Mouse (Mus musculus): Measurements from ENCODE around the gene Gucy2f. TPM values are rescaled to one million over a fixed set of nuclear protein-coding genes. Genes with fewer than 3 reads are reported as not detected.

Gene Gucy2f
- polyA plus RNA-seq, 1 experiment from 2014 or later: not detected

DNA sequence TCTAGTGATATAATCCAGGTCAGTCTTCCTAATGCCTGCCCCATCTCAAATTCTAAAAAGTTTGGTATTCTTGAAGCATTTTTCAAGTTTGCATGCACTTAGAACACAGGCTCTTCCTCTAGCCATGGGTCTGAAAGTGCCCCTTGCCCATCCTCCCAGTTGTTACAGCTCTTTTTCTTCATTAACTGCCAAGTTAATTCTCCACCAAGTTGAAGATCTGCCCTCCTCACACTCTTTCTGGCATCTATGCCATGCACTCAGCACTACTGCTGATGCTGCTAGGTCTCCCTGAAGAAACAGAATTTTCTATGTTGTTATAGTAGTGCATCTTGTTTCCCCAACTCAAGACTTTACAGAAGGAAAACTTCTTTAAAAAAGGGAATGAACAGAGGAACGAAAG lies 1.2 kb downstream of the Gucy2f start:
- Histone ChIP-seq H3K27me3 (ENCODE audit: control insufficient read depth, insufficient read depth, low read length) (no peaks in the 10 kb centered on the region), H3K9me3 (replicated peaks; ENCODE audit: control insufficient read depth, low read length) (no peaks in the 10 kb centered on the region), H3K27ac (ENCODE audit: low read length) (no peak overlapping the region), H3K4me3 (ENCODE audit: low read length) (no peak overlapping the region), H3K4me1 (ENCODE audit: control insufficient read depth, insufficient read depth, low read length) (no peaks in the 10 kb centered on the region), H3K9ac (ENCODE audit: low read length) (no peak overlapping the region), H3K36me3 (ENCODE audit: control insufficient read depth, insufficient read depth) (no peaks in the 10 kb centered on the region), H3K4me2 (ENCODE audit: low read depth, low read length) (no peak overlapping the region)
- no peak for ATAC-seq (replicated peaks; ENCODE audit: extremely low read depth, insufficient read depth, low FRiP score)
- WGBS: 68% methylated on average over 1 of the region's 1 CpGs

DNA sequence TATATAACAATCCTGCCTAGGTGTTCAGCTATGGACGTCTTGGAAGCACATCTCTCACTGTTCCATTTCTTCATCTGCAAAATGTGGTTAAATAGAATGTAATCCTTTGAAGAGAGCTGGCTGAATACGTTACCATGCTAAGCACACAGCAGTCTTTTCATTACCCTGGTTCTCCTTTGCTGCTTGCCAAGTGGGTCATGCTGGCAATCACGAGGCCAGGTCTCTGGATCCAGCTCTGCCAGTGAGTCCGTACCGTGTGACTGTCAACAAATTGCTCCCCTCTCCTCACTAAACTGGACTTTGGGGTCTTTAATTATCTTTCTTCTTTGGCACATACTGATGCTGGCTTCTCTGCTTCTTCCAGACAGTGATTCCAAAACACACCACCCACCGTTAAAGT lies 2.3 kb downstream of the Gucy2f start:
- ATAC-seq (replicated peaks; ENCODE audit: extremely low read depth, insufficient read depth, low FRiP score): no peak
- Histone ChIP-seq H3K4me1 (ENCODE audit: control insufficient read depth, insufficient read depth, low read length) (no peaks in the 10 kb centered on the region), H3K27ac (ENCODE audit: low read length) (no peak overlapping the region), H3K4me3 (ENCODE audit: low read length) (no peak overlapping the region), H3K36me3 (ENCODE audit: control insufficient read depth, insufficient read depth) (no peaks in the 10 kb centered on the region), H3K27me3 (ENCODE audit: control insufficient read depth, insufficient read depth, low read length) (no peaks in the 10 kb centered on the region), H3K4me2 (ENCODE audit: low read depth, low read length) (no peak overlapping the region), H3K9ac (ENCODE audit: low read length) (no peak overlapping the region), H3K9me3 (replicated peaks; ENCODE audit: control insufficient read depth, low read length) (no peaks in the 10 kb centered on the region)
- 64% methylated on average over 6 of the region's 6 CpGs for WGBS

DNA sequence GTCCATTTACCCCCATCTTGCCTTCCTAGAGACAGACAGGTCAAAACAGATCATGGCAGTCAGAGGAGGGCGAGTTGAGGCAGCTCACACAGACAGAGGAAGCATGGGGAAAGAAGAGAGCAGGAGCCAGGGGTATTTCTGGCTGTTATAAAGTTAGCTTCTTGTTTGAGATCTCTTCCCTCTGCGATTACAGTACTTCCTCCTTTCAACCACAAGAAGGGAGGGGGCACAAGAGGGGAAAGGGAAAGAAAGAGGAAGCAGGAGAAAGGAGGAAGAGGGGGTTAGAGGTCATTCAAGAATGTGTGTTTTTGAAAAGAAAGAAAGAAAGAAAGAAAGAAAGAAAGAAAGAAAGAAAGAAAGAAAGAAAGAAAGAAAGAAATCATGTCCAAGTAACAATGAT lies 6.4 kb downstream of the Gucy2f start:
- no peak overlapping the region for H3K4me2 ChIP-seq (ENCODE audit: low read depth, low read length)
- ATAC-seq (replicated peaks; ENCODE audit: extremely low read depth, insufficient read depth, low FRiP score): no peak
- H3K27me3 ChIP-seq (ENCODE audit: control insufficient read depth, insufficient read depth, low read length): peaks cover 1% of the 10 kb centered on the region
- WGBS: 74% methylated on average over 2 of the region's 2 CpGs
- no peak overlapping the region for H3K9ac ChIP-seq (ENCODE audit: low read length)
- H3K36me3 ChIP-seq (ENCODE audit: control insufficient read depth, insufficient read depth): no peaks in the 10 kb centered on the region
- no peaks in the 10 kb centered on the region for H3K4me1 ChIP-seq (ENCODE audit: control insufficient read depth, insufficient read depth, low read length)
- H3K9me3 ChIP-seq (replicated peaks; ENCODE audit: control insufficient read depth, low read length): no peaks in the 10 kb centered on the region
- no peak overlapping the region for H3K4me3 ChIP-seq (ENCODE audit: low read length)
- H3K27ac ChIP-seq (ENCODE audit: low read length): no peak overlapping the region

DNA sequence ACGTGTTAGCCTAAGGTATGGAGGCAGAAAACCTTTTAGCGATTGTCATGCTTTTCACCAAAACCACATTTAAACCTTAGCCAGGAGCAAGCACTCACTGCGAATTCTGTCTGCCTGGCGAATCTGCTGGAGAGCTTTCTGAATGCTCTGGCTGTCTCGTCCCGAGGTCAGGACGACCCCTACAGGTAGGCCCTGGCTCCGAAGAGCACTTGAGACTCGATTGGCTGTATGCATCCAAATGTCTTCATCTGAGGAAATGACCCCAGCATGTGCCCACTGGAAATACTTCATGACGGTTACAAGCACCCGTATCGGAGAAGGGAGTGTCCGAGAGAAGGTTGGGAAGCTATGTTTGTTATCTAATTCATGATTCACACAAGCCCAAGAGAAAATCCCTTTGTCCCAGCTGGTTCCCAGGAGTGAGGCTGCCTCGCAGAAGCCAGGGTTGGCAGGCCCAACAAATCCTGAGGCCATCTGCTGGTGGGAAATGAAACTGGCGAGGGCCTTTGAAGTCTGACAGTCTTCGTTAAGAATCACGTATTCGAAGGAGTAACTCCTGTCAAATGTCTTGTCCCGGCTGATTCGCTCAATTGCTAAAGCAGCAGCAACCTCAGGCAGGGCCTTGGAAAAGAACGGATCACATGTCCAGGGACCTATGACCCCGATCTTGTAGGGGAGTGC lies 7.6 kb downstream of the Gucy2f start:
- H3K4me1 ChIP-seq (ENCODE audit: control insufficient read depth, insufficient read depth, low read length): no peaks in the 10 kb centered on the region
- H3K27ac ChIP-seq (ENCODE audit: low read length): no peak overlapping the region
- ATAC-seq (replicated peaks; ENCODE audit: extremely low read depth, insufficient read depth, low FRiP score): no peak
- 32% methylated on average over 22 of the region's 22 CpGs for WGBS
- peak overlapping the region; percentile 29; the same call in 1 of the 2 replicates for H3K4me2 ChIP-seq (ENCODE audit: low read depth, low read length)
- no peaks in the 10 kb centered on the region for H3K36me3 ChIP-seq (ENCODE audit: control insufficient read depth, insufficient read depth)
- H3K4me3 ChIP-seq (ENCODE audit: low read length): no peak overlapping the region
- H3K9ac ChIP-seq (ENCODE audit: low read length): no peak overlapping the region
- no peaks in the 10 kb centered on the region for H3K9me3 ChIP-seq (replicated peaks; ENCODE audit: control insufficient read depth, low read length)
- peaks cover 3% of the 10 kb centered on the region for H3K27me3 ChIP-seq (ENCODE audit: control insufficient read depth, insufficient read depth, low read length)

DNA sequence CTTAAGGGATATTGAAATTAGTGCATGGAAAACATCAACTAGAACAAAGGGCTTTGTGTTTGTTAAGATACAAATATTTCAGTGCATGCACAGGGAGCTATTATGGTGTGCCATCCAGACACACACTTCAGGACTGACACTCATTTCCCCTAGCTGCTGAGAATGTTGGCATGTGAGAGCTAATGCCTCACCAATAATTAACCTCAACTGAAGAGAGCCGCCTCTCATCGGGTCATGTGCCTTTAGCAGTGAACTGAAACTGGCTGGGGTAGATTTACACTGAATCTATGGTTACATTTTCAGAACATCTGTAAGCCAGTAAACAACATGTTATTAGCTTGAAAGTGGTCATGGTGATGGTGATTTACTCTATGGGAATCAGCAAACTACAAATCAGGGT lies 14.7 kb downstream of the Gucy2f start:
- Histone ChIP-seq H3K27me3 (ENCODE audit: control insufficient read depth, insufficient read depth, low read length) (peaks cover 3% of the 10 kb centered on the region), H3K4me1 (ENCODE audit: control insufficient read depth, insufficient read depth, low read length) (no peaks in the 10 kb centered on the region), H3K27ac (ENCODE audit: low read length) (no peak overlapping the region), H3K9ac (ENCODE audit: low read length) (no peak overlapping the region), H3K4me2 (ENCODE audit: low read depth, low read length) (no peak overlapping the region), H3K36me3 (ENCODE audit: control insufficient read depth, insufficient read depth) (no peaks in the 10 kb centered on the region), H3K4me3 (ENCODE audit: low read length) (no peak overlapping the region), H3K9me3 (replicated peaks; ENCODE audit: control insufficient read depth, low read length) (no peaks in the 10 kb centered on the region)
- ATAC-seq (replicated peaks; ENCODE audit: extremely low read depth, insufficient read depth, low FRiP score): no peak
- 73% methylated on average over 2 of the region's 2 CpGs for WGBS

DNA sequence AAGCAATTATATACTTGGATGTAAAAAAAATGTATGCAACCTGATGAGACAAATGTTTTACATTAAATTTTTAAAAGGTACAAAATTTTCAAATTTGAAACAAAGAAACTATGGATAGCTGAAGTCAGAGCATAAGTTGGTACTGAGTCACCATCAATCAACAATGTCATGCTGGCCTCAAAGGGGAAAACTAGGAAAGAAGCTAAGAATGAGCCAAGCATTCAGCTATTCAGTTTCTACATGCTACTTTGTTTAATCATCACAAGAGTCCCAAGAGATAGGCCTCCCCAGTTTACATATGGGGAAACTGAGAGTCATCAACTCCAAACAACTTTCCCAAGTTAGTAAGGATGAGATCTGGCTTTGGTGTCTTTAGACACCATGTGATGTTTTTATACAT lies 19.8 kb downstream of the Gucy2f start:
- Histone ChIP-seq H3K4me2 (ENCODE audit: low read depth, low read length) (no peak overlapping the region), H3K9me3 (replicated peaks; ENCODE audit: control insufficient read depth, low read length) (no peaks in the 10 kb centered on the region), H3K4me3 (ENCODE audit: low read length) (no peak overlapping the region), H3K4me1 (ENCODE audit: control insufficient read depth, insufficient read depth, low read length) (no peaks in the 10 kb centered on the region), H3K27ac (ENCODE audit: low read length) (no peak overlapping the region), H3K36me3 (ENCODE audit: control insufficient read depth, insufficient read depth) (no peaks in the 10 kb centered on the region), H3K9ac (ENCODE audit: low read length) (no peak overlapping the region), H3K27me3 (ENCODE audit: control insufficient read depth, insufficient read depth, low read length) (no peaks in the 10 kb centered on the region)
- ATAC-seq (replicated peaks; ENCODE audit: extremely low read depth, insufficient read depth, low FRiP score): no peak

DNA sequence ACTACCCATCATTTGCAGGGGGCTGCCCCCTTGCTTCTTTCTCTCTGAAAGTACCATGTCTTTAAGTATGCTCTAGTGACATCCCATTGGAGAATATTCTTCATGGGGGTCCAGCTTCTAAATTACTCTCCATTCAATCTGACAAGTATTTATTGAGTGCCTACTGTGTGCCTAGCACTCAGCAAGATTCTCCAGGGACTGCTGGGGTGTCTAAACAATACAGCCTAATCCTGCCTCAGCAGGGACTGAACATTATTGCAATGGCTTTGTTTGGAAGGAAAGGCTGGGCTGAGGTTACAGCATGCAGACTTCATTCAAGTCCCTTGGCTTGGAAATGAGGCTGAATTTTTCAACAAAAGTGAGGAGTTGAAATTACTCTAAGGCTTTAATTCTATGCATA lies 81.0 kb downstream of the Gucy2f start:
- Histone ChIP-seq H3K9ac (ENCODE audit: low read length) (no peak overlapping the region), H3K4me1 (ENCODE audit: control insufficient read depth, insufficient read depth, low read length) (no peaks in the 10 kb centered on the region), H3K9me3 (replicated peaks; ENCODE audit: control insufficient read depth, low read length) (no peaks in the 10 kb centered on the region), H3K36me3 (ENCODE audit: control insufficient read depth, insufficient read depth) (no peaks in the 10 kb centered on the region), H3K27me3 (ENCODE audit: control insufficient read depth, insufficient read depth, low read length) (no peaks in the 10 kb centered on the region), H3K27ac (ENCODE audit: low read length) (no peak overlapping the region), H3K4me2 (ENCODE audit: low read depth, low read length) (no peak overlapping the region), H3K4me3 (ENCODE audit: low read length) (no peak overlapping the region)
- no peak for ATAC-seq (replicated peaks; ENCODE audit: extremely low read depth, insufficient read depth, low FRiP score)

DNA sequence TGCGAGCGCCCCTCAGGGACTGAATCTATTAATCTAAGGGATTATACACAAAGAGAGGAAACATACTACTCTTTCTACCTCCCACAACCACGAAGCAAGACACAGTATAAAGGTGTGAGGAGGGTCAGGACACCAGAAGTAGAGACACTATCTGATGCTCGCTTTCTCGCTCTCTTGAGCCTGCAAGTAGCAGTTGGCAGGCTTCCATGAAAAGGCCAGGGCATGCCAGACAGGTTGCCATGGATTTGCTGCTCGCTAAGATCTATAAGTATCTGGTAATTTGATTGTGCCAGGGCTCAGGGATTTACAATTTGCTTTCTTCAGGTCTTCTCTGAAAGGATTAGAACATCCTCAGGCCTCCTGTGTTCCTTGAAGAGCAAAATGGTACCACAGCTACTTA lies 85.5 kb downstream of the Gucy2f start:
- ATAC-seq (replicated peaks; ENCODE audit: extremely low read depth, insufficient read depth, low FRiP score): no peak
- 64% methylated on average over 6 of the region's 6 CpGs for WGBS

DNA sequence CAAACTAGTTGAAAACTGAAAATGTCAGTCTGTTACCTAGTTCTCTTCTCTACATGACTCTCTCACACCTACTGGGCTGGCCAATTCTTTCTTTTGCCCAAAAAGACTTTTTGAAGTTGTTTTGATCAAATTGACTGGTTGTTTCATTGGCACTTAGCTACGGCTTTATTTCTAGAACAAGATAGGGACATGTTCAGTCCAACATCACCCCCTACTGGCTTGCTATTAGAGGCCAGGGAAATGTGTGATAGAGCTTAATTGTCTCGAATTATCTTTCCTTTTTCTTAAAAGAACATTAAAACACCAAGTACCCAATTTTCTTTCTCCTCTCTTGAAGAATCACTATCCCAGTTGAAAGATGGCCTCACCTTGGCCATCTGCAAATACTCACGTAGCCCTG lies 99.8 kb downstream of the Gucy2f start:
- Histone ChIP-seq H3K4me1 (ENCODE audit: control insufficient read depth, insufficient read depth, low read length) (no peaks in the 10 kb centered on the region), H3K27ac (ENCODE audit: low read length) (no peak overlapping the region), H3K4me3 (ENCODE audit: low read length) (no peak overlapping the region), H3K9me3 (replicated peaks; ENCODE audit: control insufficient read depth, low read length) (no peaks in the 10 kb centered on the region), H3K4me2 (ENCODE audit: low read depth, low read length) (no peak overlapping the region), H3K36me3 (ENCODE audit: control insufficient read depth, insufficient read depth) (no peaks in the 10 kb centered on the region), H3K9ac (ENCODE audit: low read length) (no peak overlapping the region), H3K27me3 (ENCODE audit: control insufficient read depth, insufficient read depth, low read length) (peaks cover 2% of the 10 kb centered on the region; the same call in 1 of the 2 replicates)
- WGBS: 48% methylated on average over 3 of the region's 3 CpGs
- ATAC-seq (replicated peaks; ENCODE audit: extremely low read depth, insufficient read depth, low FRiP score): no peak

More for the DNA sequence above, 85.5 kb downstream of the Gucy2f start:
- H3K4me2 ChIP-seq (ENCODE audit: low read depth, low read length): no peak overlapping the region
- H3K9me3 ChIP-seq (replicated peaks; ENCODE audit: control insufficient read depth, low read length): no peaks in the 10 kb centered on the region
- no peaks in the 10 kb centered on the region for H3K27me3 ChIP-seq (ENCODE audit: control insufficient read depth, insufficient read depth, low read length)
- no peaks in the 10 kb centered on the region for H3K36me3 ChIP-seq (ENCODE audit: control insufficient read depth, insufficient read depth)
- H3K27ac ChIP-seq (ENCODE audit: low read length): no peak overlapping the region
- no peak overlapping the region for H3K9ac ChIP-seq (ENCODE audit: low read length)
- H3K4me3 ChIP-seq (ENCODE audit: low read length): no peak overlapping the region
- no peaks in the 10 kb centered on the region for H3K4me1 ChIP-seq (ENCODE audit: control insufficient read depth, insufficient read depth, low read length)
